Mouse (Mus musculus): Measurements from ENCODE around the gene Prok1.

DNA sequence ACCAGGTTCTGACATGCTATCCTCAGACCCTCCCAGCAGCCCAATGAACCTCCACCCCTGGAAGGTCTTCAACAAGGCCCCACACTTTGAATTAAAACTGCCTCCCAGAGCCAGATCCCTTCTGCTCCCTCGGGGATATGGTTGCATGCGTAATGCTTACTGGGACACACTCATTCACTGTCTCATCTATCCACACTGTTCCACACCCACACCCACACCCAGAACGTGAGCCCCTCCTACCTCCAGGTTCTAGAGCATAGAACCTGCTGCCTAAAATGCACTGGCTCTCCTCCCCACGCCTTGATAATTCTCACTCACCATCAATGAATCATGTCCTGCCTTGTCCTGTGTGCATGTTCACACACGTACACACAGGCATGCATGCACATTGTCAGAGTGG, 24.9 kb downstream of the Prok1 start:
- TF ChIP-seq CTCF (IDR thresholded peaks at IDR 0.05; ENCODE audit: control insufficient read depth, insufficient read depth, insufficient read length), result no peak
- TF ChIP-seq MYOD1 (IDR thresholded peaks at IDR 0.05; ENCODE audit: control insufficient read depth, insufficient read length, low read depth), result no peak

Data from C2C12 (cell line).